Mouse (Mus musculus) G1E-ER4 (cell line): ENCODE results near the gene Hoxa7. TPM values are rescaled to one million over a fixed set of nuclear protein-coding genes. Genes with fewer than 3 reads are reported as not detected.

Experiments used
- GATA1 ChIP-seq: IDR thresholded peaks from one replicate; pipeline ENCODE4 v1.8.0; 2012; ENCODE audit warnings: low read length, inconsistent platforms
- polyA plus RNA-seq: library from polyadenylated mRNA; stranded (reverse); fragments of >175 nt; gene quantifications from 2 replicates; pipeline ENCODE4 v1.2.3, GENCODE M21; 2012

Gene Hoxa7
- polyA plus RNA-seq, 1 experiment, result not detected

- no peak for TF ChIP-seq GATA1
These were observed 30.5 kb downstream of the Hoxa7 start, which contains the start of gene Hoxa4 for GRCm38 (mm10) chr6:52190906-52191810. TSS of gene Hoxa4 (minus strand) at chr6:52191753.

DNA sequence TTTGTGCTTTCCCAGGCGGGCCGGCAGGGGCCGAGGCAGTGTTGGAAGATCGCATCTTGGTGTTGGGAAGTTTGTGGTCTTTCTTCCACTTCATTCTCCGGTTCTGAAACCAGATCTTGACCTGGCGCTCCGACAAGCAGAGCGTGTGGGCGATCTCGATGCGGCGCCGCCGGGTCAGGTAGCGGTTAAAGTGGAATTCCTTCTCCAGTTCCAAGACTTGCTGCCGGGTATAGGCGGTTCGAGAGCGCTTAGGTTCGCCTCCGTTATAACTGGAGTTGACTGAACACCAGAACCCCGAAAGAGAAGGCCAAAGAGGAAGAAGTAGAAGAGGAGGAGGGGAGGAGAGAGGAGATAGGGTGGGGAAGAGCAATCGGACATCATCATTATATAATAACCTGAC, 31.2 kb downstream of the Hoxa7 start:
- no peak for TF ChIP-seq GATA1

DNA sequence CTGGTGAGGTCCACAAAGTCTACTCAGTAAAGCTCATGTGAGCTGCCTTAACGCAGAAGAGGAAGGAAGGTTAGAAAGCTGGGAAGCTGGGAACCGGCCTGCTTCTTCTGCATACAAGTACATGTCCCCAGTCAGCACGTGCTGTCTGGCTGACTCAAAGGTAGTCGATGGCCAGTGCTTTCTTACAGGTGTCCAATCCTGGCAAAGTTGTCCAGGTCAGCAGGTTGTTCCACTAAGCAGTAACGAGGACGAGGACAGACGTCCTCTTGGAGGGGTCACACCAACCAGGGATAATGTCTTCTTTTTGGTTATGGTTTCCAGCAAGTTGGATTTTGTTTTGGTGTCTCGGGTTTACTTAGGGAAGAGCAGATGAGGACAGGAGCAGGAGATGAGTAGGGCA, 31.7 kb downstream of the Hoxa7 start:
- TF ChIP-seq GATA1, result no peak

DNA sequence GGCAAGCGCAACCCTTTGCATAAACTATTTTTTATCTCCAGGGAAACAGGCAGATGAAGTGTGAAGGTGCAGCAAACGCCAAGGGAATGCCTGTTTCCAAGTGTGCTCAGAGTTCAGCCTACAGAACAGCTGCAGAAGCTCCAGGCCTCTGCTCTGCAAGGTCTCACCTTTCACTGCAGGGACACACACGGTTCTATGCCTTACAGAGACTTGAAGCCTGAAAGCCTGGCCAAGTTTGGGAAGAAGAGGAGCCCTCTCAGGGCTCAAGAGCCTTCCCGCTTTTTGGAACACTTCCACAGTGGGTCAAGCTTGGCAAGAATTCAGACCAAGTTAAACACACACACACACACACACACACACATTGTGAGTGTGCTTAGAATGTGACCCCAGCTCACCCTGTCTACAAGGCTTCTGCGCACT, 32.5 kb downstream of the Hoxa7 start:
- TF ChIP-seq GATA1, result no peak

- no peak for TF ChIP-seq GATA1
These were observed 35.2 kb downstream of the Hoxa7 start for GRCm38 (mm10) chr6:52186500-52186899.

- TF ChIP-seq GATA1, result no peak
These were observed 35.8 kb downstream of the Hoxa7 start for GRCm38 (mm10) chr6:52185834-52186233.

DNA sequence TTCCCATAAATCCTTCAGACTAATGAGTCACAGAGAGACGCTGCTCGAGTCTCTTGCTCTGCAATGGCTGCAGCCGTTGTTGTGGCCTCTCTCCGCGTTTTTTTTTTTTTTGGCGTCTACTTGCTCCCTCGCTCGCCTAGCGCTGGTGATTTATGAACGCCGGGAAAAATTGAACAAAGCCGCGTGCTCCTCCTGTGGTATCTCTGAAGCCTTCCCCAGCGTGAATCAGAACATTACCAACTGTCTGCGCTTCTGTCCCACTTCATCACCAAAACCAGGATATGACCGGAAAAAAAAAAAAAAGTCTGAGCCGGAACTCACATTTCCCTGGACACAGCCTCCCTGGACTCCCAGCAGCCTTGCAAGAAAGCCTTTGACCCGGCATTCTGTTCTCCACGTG, 36.4 kb downstream of the Hoxa7 start:
- TF ChIP-seq GATA1, result no peak

DNA sequence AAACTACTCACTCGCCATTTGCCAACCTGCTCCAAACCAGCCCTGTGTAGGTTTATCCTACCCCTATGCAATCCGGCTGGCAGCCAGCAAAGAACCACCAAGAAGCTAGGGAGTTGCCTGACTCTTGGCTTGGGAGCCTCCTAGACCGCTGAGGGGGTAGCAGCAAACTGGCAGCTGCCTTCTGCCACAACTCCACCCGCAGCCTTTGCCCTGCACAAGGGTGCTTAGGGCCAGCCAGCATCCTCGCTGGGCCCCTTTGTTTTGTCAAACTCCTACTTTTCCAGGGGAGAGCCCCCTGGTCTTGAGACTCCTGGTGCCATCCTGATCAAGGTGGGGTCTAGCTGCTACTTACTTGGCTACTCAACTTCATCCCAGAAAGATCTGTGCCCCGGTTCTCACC, 37.0 kb downstream of the Hoxa7 start:
- no peak for TF ChIP-seq GATA1

- no peak for TF ChIP-seq GATA1
These were observed 38.2 kb downstream of the Hoxa7 start for GRCm38 (mm10) chr6:52183311-52184080.

DNA sequence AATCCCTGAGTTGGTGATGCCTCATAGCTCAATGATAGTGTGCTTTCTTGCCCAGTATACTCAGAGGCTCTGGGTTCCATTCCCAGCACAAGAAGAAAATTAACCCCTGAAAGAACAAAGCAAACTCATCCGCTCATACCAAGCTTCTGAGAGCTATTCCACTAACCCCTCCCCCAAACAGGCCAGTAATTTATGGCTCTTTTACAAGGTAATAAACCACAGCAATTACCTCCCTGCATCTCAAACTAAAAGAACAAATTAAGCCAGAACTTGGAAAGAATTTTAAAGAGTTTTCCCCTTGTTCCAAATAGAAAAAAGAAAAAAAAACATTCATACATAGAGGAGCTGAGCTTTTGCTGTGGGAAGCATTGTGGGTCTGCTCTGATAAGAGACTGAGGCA, 38.9 kb downstream of the Hoxa7 start:
- no peak for TF ChIP-seq GATA1

- TF ChIP-seq GATA1, result no peak
These were observed 39.6 kb downstream of the Hoxa7 start for GRCm38 (mm10) chr6:52182030-52182429.

DNA sequence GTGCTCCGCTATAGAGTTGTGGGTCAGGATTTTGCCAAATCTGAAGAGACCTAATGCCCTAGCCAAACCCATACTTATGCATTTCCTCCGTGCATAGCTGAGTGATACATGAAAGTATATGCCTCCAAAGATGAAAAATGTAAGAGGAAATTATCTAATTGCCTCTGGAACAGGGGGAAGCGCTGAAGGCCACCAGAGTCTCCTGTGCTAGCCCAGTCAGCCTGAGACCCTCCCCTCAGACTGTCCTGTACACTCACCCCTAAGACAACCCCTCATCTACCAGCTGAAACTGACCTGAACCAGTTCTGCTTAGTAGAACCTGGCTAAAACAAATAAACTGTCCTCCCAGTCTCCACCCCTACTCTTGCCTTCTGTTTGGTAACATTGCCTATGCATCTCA, 40.9 kb downstream of the Hoxa7 start:
- TF ChIP-seq GATA1, result no peak

GRCm38 (mm10) chr6:52180213-52180710, 41.4 kb downstream of the Hoxa7 start:
- TF ChIP-seq GATA1, result no peak

- TF ChIP-seq GATA1, result no peak
These were observed 42.0 kb downstream of the Hoxa7 start for GRCm38 (mm10) chr6:52179690-52180089.

GRCm38 (mm10) chr6:52178918-52179665, 42.6 kb downstream of the Hoxa7 start:
- no peak for TF ChIP-seq GATA1

DNA sequence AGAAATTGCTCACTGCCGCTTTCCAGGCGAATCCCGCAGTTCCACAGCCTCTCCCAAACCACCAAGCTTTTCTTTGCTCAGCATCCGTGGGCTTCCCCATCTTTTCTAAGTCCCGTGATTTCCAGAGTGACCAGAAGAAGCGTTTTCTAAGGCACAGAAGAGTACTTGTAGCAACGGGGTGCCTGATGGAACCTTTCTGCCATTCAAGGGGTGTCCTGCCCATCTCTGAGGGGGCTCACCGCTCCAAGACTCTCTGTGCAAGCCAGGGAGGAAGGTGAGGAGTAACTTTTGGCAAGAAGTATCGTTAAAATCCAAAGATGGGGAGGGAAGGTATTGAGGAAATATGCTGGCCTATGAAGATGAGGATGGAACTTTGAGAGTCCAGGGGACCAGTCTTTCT, 43.8 kb downstream of the Hoxa7 start:
- no peak for TF ChIP-seq GATA1
